In genomic region chr11:71755115-71755514, GRCm38 (mm10) we compare ENCODE assay signal across 20 mouse cellular contexts. TPM values are rescaled to one million over a fixed set of nuclear protein-coding genes. Genes with fewer than 3 reads are reported as not detected.
DNase-seq lines count a peak whose midpoint lies in the region; ATAC-seq and TF ChIP-seq lines count a peak whose summit lies in the region.
"Had no signal": no experiment of that assay in that cellular context is flagged by ENCODE, and none has a peak within 500 bp of the region (broad histone marks: within the 10 kb centered on the region; RNA-seq: fewer than 3 reads in every experiment).

No protein-coding gene starts in this region.

- no peak overlapping the region; the same call in 1 of the 2 replicates for H3K4me2 ChIP-seq in forebrain, embryonic 12.5 days
- H3K4me2 ChIP-seq in hindbrain, embryonic 16.5 days (ENCODE audit: low read length): peak overlapping the region; percentile 82
- peak overlapping the region; percentile 22 for H3K4me2 ChIP-seq in midbrain, postnatal 0 days (ENCODE audit: low read depth, low read length, poor library complexity, severe bottlenecking)
- H3K4me2 ChIP-seq: heart, embryonic 13.5 days had no signal

- peak overlapping the region; percentile 75 for H3K27ac ChIP-seq in forebrain, embryonic 10.5 days
- no peak overlapping the region for H3K27ac ChIP-seq in forebrain, embryonic 12.5 days
- peak overlapping the region; percentile 47; the same call in 1 of the 2 replicates for H3K27ac ChIP-seq in hindbrain, embryonic 16.5 days (ENCODE audit: low read depth, low read length)
- no peak overlapping the region for H3K27ac ChIP-seq in midbrain, postnatal 0 days (ENCODE audit: low read depth, low read length)
- H3K27ac ChIP-seq: embryonic facial prominence, embryonic 10.5 days; heart, embryonic 13.5 days; liver, embryonic 14.5 days had no signal

- TF ChIP-seq CTCF in midbrain, postnatal 0 days (IDR thresholded peaks at IDR 0.05): no peak

- intact Hi-C loops in gastrocnemius, postnatal 14 days (cut with DNase I; ENCODE audit: low total_unique reads): no loop called here

- peaks cover 29% of the 10 kb centered on the region for H3K27me3 ChIP-seq in forebrain, embryonic 10.5 days (ENCODE audit: poor library complexity, severe bottlenecking)
- H3K27me3 ChIP-seq in forebrain, embryonic 12.5 days: no peaks in the 10 kb centered on the region
- H3K27me3 ChIP-seq in hindbrain, embryonic 16.5 days (replicated peaks; ENCODE audit: control insufficient read depth, insufficient read depth, low read length): no peaks in the 10 kb centered on the region
- H3K27me3 ChIP-seq in midbrain, postnatal 0 days (ENCODE audit: insufficient read depth, low read length): no peaks in the 10 kb centered on the region

- DNase-seq in forebrain, embryonic 10.5 days (ENCODE audit: extremely low spot score, low spot score): no peak
- peak; percentile 62 for DNase-seq in cerebellum, adult 9-11 months
- DNase-seq in midbrain, postnatal 0 days (ENCODE audit: low spot score): peak; percentile 17
- no peak for DNase-seq in frontal cortex, adult 2 months (ENCODE audit: extremely low spot score in 1 of 2, low spot score in 1 of 2)
- no peak for DNase-seq in gastrocnemius, postnatal 14 days
- DNase-seq: B cell, adult 2 months; kidney, adult 2 months; kidney, postnatal 25 days; retina, postnatal 1 day; thymus, postnatal 25 days had no signal

- H3K4me1 ChIP-seq in forebrain, embryonic 10.5 days: peaks cover 95% of the 10 kb centered on the region
- H3K4me1 ChIP-seq in forebrain, embryonic 12.5 days: peaks cover 89% of the 10 kb centered on the region
- peaks cover 56% of the 10 kb centered on the region for H3K4me1 ChIP-seq in hindbrain, embryonic 16.5 days (ENCODE audit: control insufficient read depth, insufficient read depth, low read depth, low read length)
- H3K4me1 ChIP-seq in midbrain, postnatal 0 days (ENCODE audit: insufficient read depth, low read length): peaks cover 24% of the 10 kb centered on the region; the same call in 1 of the 2 replicates

- WGBS in forebrain, embryonic 10.5 days: 62% methylated on average over 2 of the region's 2 CpGs
- 59% methylated on average over 2 of the region's 2 CpGs for WGBS in forebrain, embryonic 12.5 days
- WGBS in hindbrain, embryonic 16.5 days: 50% methylated on average over 2 of the region's 2 CpGs
- WGBS in midbrain, postnatal 0 days: 26% methylated on average over 2 of the region's 2 CpGs

- no peak for ATAC-seq in forebrain, embryonic 12.5 days (ENCODE audit: low FRiP score)
- ATAC-seq in hindbrain, embryonic 16.5 days: no peak
- no peak for ATAC-seq in midbrain, postnatal 0 days (ENCODE audit: low FRiP score)
- ATAC-seq: lung, postnatal 0 days; Patski had no signal

- peaks cover 6% of the 10 kb centered on the region for H3K36me3 ChIP-seq in forebrain, embryonic 10.5 days (replicated peaks)
- H3K36me3 ChIP-seq in forebrain, embryonic 12.5 days (replicated peaks): peaks cover 10% of the 10 kb centered on the region
- no peaks in the 10 kb centered on the region for H3K36me3 ChIP-seq in hindbrain, embryonic 16.5 days (ENCODE audit: control insufficient read depth, insufficient read depth, low read length)
- H3K36me3 ChIP-seq in midbrain, postnatal 0 days (ENCODE audit: insufficient read depth, low read length): peaks cover 7% of the 10 kb centered on the region; the same call in 1 of the 2 replicates
- H3K36me3 ChIP-seq: heart, embryonic 13.5 days had no signal

- H3K9ac ChIP-seq in forebrain, embryonic 12.5 days: no peak overlapping the region
- 0 out of 2 replicates have a peak overlapping the region, but pooled peaks have one; percentile 6 for H3K9ac ChIP-seq in hindbrain, embryonic 16.5 days (ENCODE audit: low read depth, low read length)
- no peak overlapping the region for H3K9ac ChIP-seq in midbrain, postnatal 0 days (replicated peaks; ENCODE audit: low read length, poor library complexity, severe bottlenecking)
- H3K9ac ChIP-seq: heart, embryonic 13.5 days; liver, embryonic 14.5 days had no signal

- H3K9me3 ChIP-seq in forebrain, embryonic 10.5 days: no peaks in the 10 kb centered on the region
- no peaks in the 10 kb centered on the region for H3K9me3 ChIP-seq in forebrain, embryonic 12.5 days
- no peaks in the 10 kb centered on the region for H3K9me3 ChIP-seq in hindbrain, embryonic 16.5 days (ENCODE audit: control insufficient read depth, low read length)
- H3K9me3 ChIP-seq in midbrain, postnatal 0 days (ENCODE audit: low read length): no peaks in the 10 kb centered on the region
- H3K9me3 ChIP-seq: embryonic facial prominence, embryonic 10.5 days; heart, embryonic 13.5 days; megakaryocyte, embryonic 14.5 days had no signal

- no peak overlapping the region for H3K4me3 ChIP-seq in forebrain, embryonic 10.5 days
- H3K4me3 ChIP-seq in forebrain, embryonic 12.5 days (replicated peaks): no peak overlapping the region
- no peak overlapping the region for H3K4me3 ChIP-seq in hindbrain, embryonic 16.5 days (ENCODE audit: low read length)
- no peak overlapping the region for H3K4me3 ChIP-seq in midbrain, postnatal 0 days (ENCODE audit: low read depth, low read length)
- H3K4me3 ChIP-seq: embryonic facial prominence, embryonic 10.5 days; erythroblast, embryonic 14.5 days; heart, embryonic 13.5 days; megakaryocyte, embryonic 14.5 days had no signal

RNA-seq across cellular contexts. Expression of gene Wscd1, which starts 5.4 kb away (rescaled TPM):
- 41.0 and 47.5 TPM in 2 replicates for polyA plus RNA-seq in forebrain, embryonic 10.5 days (2016; fragmentation: Nextera tagmentation; extraction: Ambion mirVana)
- 58.3 and 65.1 TPM in 2 replicates for polyA plus RNA-seq in forebrain, embryonic 12.5 days (2016; fragmentation: Nextera tagmentation; extraction: Ambion mirVana)
- polyA plus RNA-seq in hindbrain, embryonic 16.5 days (2015; fragmentation: Nextera tagmentation; extraction: Ambion mirVana): 98.8 and 106 TPM in 2 replicates
- total RNA-seq in midbrain, postnatal 0 days (2014; rRNA removed): 143 and 167 TPM in 2 replicates
- polyA plus RNA-seq in midbrain, postnatal 0 days (2015; fragmentation: Nextera tagmentation; extraction: Ambion mirVana): 81.5 and 82.4 TPM in 2 replicates
- polyA plus RNA-seq in frontal cortex, adult 2 months (2012; rRNA removed): 62.1 and 64.2 TPM in 2 replicates
- total RNA-seq in gastrocnemius, postnatal 14 days (2021): 1 to 10 TPM; 5.4 to 5.5 TPM
- total RNA-seq: hematopoietic stem cell, adult 5-6 weeks had no signal

Comparison
In these comparisons a context has a peak if more than half of its experiments do, and no peak if none do; other contexts are left out.
1. H3K27ac ChIP-seq: peak in forebrain, embryonic 10.5 days (single experiment) and hindbrain, embryonic 16.5 days (single experiment); none in forebrain, embryonic 12.5 days (single experiment) and midbrain, postnatal 0 days (single experiment).
2. DNase-seq: peak in cerebellum, adult 9-11 months (single experiment) and midbrain, postnatal 0 days (single experiment); none in forebrain, embryonic 10.5 days (single experiment), frontal cortex, adult 2 months (0 of 2) and gastrocnemius, postnatal 14 days (single experiment).